20 mouse cellular contexts compared by ENCODE assay signal in the genomic region with DNA sequence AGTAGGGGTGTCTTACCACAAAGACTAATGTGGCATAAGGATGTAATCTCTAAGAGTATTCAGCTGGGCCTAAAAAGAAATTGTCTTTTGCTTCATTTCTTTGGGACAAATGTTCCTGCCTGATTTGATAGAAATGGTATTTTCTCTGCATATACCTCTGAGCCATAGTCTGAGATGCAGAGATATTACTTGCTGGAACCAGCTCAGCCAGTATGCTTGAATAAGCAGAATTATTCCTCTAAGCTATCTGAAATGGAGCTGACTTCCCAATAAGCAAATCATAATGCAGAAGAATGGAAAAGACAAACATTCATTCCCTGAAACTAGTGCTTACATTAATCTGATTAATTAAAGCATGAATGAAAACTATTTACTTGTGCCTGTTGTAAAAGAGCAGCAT. TPM values are rescaled to one million over a fixed set of nuclear protein-coding genes. Genes with fewer than 3 reads are reported as not detected.
"Had no signal": no experiment of that assay in that cellular context is flagged by ENCODE, and none has a peak within 500 bp of the region (broad histone marks: within the 10 kb centered on the region; RNA-seq: fewer than 3 reads in every experiment).

No protein-coding gene starts in this region.

- H3K36me3 ChIP-seq: midbrain, embryonic 10.5 days; midbrain, embryonic 12.5 days; neural tube, embryonic 13.5 days; neural tube, embryonic 15.5 days had no signal

- H3K4me3 ChIP-seq: midbrain, embryonic 10.5 days; midbrain, embryonic 12.5 days; myocyte; neural tube, embryonic 13.5 days; neural tube, embryonic 15.5 days had no signal

- DNase-seq: lung, adult 18-20 months; lung, embryonic 14.5 days; lung, postnatal 10 days; lung, postnatal 4 days; midbrain, embryonic 14.5 days; right cerebral cortex, adult 18-20 months; right cerebral cortex, postnatal 25 days; right cerebral cortex, postnatal 4 days; spleen, adult 18-20 months; thymus, adult 18-20 months; thymus, postnatal 14 days; thymus, postnatal 4 days had no signal

- H3K9me3 ChIP-seq: midbrain, embryonic 10.5 days; midbrain, embryonic 12.5 days; neural tube, embryonic 13.5 days; neural tube, embryonic 15.5 days had no signal

- H3K4me1 ChIP-seq: midbrain, embryonic 10.5 days; midbrain, embryonic 12.5 days; neural tube, embryonic 13.5 days; neural tube, embryonic 15.5 days had no signal

- H3K4me2 ChIP-seq: lung, embryonic 14.5 days; midbrain, embryonic 12.5 days; neural tube, embryonic 13.5 days; neural tube, embryonic 15.5 days had no signal

- H3K9ac ChIP-seq: lung, embryonic 14.5 days; midbrain, embryonic 12.5 days; neural tube, embryonic 13.5 days; neural tube, embryonic 15.5 days had no signal

- ATAC-seq: midbrain, embryonic 16.5 days had no signal

- H3K27me3 ChIP-seq: midbrain, embryonic 12.5 days; neural tube, embryonic 13.5 days; neural tube, embryonic 15.5 days had no signal

- H3K27ac ChIP-seq: midbrain, embryonic 10.5 days; midbrain, embryonic 12.5 days; neural tube, embryonic 13.5 days; neural tube, embryonic 15.5 days had no signal

RNA-seq across cellular contexts. Expression of gene Scn2a, which starts 12.8 kb away (rescaled TPM):
- total RNA-seq: megakaryocyte, adult 5-6 weeks had no signal

RNA-seq across cellular contexts. Expression of gene Scn3a, which starts 40.4 kb away (rescaled TPM):
- total RNA-seq: megakaryocyte, adult 5-6 weeks; megakaryocyte-erythroid progenitor cell, adult 5-6 weeks had no signal
